Mouse (Mus musculus) liver, adult 2 months (tissue): ENCODE results near the gene Prtn3.

Experiments used
- CTCF ChIP-seq: fragments of 200-500 bp; IDR thresholded peaks from 2 replicates; pipeline ENCODE4 v1.5.1; 2011; ENCODE audit warnings: low read depth, low read length, control low read depth
- POLR2A ChIP-seq: fragments of 200-500 bp; IDR thresholded peaks from 2 replicates; pipeline ENCODE4 v1.6.1; 2011; ENCODE audit warnings: low read length, control low read depth; ENCODE audit not compliant: insufficient read depth; ENCODE audit errors: extremely low read depth

- no peak for TF ChIP-seq CTCF
- peak; percentile 90 for TF ChIP-seq POLR2A
Measured at GRCm38 (mm10) chr10:79916808-79917531, 42.7 kb downstream of the Prtn3 start, which contains the start of gene Kiss1r.
